Mouse (Mus musculus) left cerebral cortex, adult 9 months (tissue): ENCODE measurements around the gene Lpar5.

Source experiments
- DNase-seq, 2 experiments: peaks; one replicate each; pipeline ENCODE4 v3.0.0; 2022; ENCODE audit warnings: low spot score in 2 of 2

Lpar5 gene

GRCm38 (mm10) chr6:125128724-125129123 is 61.0 kb downstream of the Lpar5 start:
- DNase-seq = no peak

DNA sequence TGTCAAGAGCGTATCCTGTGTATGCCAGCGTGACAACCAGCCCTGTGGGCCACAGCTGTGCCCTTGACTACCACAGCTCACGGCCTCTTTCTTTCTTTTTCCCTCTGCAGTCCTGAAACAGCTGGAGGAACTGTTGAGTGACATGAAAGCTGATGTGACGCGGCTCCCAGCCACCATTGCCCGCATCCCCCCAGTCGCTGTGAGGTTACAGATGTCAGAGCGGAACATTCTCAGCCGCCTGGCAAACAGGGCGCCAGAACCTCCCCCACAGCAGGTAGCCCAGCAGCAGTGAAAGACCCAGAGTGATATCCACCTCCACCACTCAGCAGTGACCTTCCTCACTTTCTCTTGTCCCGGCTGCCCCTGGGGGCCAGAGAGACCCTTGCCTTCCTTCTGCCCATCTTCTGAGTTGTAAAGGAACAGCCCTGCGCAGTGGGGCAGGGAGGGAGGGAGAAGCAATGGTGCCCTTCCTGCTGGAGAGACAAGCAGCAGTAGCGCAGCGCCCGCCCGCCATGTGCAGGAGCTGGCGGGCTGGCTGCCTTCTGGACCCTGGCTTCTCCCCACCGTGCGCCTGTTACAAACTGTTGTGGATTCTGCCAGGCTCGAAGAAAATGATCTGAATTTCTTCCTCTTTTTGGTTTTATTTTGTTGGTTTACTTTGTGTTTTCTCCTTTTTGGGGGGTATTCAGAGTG is 62.1 kb downstream of the Lpar5 start:
- DNase-seq = no peak

GRCm38 (mm10) chr6:125131302-125132156 is 63.8 kb downstream of the Lpar5 start, which contains the start of gene Nop2:
Gene Nop2 (plus strand): TSS chr6:125131909.
- peak in 1 of 2 experiments; percentile 81 for DNase-seq
